Mouse (Mus musculus) neural tube, postnatal 0 days (tissue): ENCODE measurements around the gene Zfp319. TPM values are rescaled to one million over a fixed set of nuclear protein-coding genes. Genes with fewer than 3 reads are reported as not detected.

Experiments used
- polyA plus RNA-seq: library from polyadenylated mRNA; unstranded; fragments of >200 nt; fragmentation: Nextera tagmentation; extraction: Ambion mirVana; gene quantifications from 2 replicates; pipeline ENCODE4 v1.2.1, GENCODE M21; 2015

Gene Zfp319
- 7.9 and 9.2 TPM in 2 replicates for polyA plus RNA-seq

DNA sequence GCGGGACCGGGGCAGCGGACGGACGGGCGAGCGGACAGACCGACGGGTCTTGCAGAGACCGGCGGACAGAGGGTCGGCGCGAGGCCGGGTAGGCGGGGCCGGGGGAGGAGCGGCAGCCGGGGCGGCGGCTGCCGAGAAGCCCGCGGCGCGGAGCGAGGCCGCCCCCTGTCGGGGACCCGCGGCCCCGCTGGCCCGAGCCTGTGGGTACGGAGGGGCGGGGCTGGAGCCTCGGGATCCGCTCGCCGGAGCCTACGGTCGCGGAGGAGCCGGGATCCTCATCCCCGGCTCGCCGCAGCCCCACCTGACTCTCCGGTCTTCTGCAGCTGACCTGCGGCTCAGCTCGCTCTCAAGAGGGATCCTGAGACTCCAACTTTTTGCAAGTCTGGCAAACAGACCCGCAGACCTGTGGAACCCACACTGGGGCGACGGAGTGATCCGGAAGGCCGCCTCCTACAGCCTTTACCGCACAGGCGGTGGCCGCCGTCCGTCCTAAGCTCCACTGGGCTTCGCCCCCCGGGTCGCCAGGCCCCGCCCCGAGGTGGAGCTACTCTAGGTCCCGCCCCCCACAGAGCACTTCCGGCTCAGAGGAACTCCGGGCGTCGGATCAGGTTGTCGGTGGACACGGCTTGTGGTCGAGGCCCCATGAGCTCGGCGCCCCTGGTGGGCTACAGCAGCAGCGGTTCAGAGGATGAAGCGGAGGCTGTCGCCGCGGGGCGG is at the start of gene Zfp319, which contains the start of gene Usb1:
TSS of gene Zfp319 (minus strand) at position 231 of the 717 bp plus-strand sequence.
TSS of gene Usb1 (plus strand) at position 565 of the 717 bp plus-strand sequence.

DNA sequence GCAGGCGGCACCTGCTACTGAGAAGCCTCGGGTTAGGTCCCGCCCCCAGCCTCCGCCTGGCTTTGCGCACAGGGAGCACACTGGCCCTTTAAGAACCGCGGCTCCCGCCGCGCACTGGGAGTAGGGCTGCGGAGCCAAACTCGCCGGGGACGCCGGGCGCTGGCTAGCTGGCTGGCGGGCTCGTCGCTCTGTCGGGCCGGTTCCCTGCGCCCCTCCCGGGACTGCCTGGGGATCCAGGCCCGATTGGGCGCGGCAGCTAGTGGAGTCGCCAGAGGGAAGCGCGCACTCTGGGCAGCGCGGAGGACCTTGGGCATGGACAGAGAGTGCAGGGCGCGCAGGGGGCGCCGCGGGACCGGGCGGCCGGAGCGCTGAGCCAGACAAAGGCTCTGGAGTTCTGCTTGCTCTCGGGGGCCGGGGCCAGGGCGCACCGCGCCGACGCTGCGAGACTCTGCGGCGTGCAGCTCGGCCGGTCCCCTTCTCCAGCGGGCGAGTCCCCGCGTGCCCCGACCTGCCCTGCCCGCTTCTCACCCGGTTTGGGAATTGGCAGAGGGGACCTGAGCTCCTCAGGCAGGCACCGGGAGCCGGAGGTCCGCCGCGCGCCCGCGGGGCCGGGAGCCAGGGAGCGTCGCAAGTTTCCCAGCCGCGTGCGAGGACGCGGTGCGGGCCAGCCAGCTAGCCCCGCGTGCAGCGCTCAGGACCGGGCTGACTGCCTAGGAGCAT is 20.6 kb upstream of the Zfp319 start, which contains the start of gene Mmp15:
TSS of gene Mmp15 (plus strand) at position 118 of the 720 bp plus-strand sequence.

DNA sequence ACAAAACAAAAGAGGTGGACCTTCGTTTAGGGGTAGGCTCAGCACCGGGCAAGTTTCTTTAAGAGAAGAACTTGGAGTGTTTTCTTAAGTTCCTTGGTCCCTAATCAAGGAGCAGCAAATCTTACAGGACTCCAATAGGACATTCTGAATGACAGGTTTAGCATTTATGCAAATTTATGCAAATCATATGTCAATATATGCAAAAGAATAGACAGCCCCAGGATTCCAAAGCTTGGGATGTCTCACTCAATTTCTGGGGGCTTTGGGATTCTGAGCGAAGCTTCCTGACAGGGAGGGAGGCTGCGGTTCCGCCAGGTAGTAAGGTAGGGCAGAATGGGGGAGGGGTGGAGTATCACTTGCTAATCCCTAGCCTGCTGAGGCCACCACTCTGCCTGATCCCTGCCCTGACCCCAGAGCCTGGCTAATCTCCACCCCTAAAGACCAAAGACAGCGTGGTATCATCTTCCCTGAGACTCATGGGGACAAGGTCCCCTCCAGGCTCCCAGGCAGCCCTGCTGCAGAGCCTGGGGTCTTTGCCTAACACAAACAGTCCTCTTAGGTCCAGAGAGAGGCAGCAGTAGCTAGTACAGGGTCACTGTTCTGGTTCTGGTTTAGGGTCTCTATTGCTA is 21.3 kb downstream of the Zfp319 start, which contains the start of gene Tepp:
TSS of gene Tepp (plus strand) at position 225 of the 629 bp plus-strand sequence.

DNA sequence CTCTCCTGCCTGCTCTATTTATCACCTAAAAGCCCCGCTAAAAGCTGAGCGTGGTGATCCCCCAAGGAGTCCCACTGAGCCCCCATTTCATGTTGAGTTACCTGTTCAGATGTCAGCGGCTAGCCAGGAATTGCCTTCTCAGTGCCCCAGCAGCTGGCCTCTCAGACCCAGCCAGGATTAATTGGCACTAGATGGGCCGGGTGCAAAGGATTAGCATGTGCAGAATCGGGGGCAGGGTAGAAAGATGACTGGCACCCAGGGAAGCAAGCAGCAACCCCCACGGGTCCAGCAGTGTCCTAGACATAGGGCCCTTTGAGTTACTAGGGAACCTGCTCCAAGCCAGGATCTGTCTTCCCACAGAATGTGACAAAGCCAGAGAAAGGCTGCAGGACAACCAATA is 25.3 kb downstream of the Zfp319 start, which contains the start of gene Cngb1:
TSS of gene Cngb1 (minus strand) at position 155 of the 400 bp plus-strand sequence.

Other genes with a start within 250 kb of the Zfp319 start
- gene Kifc3, start 129.1 kb downstream of the Zfp319 start, polyA plus RNA-seq, result 33.4 and 34.6 TPM in 2 replicates
- gene Cngb1, start 25.4 kb downstream of the Zfp319 start, polyA plus RNA-seq, result 0.70 and 1.5 TPM in 2 replicates
- 1.9 and 3.1 TPM in 2 replicates for gene Tepp, start 21.4 kb downstream of the Zfp319 start, polyA plus RNA-seq
- gene Usb1, start 334 bp upstream of the Zfp319 start, polyA plus RNA-seq, result 23.5 and 28.6 TPM in 2 replicates
- 21.0 and 22.4 TPM in 2 replicates for gene Mmp15, start 20.3 kb upstream of the Zfp319 start, polyA plus RNA-seq
- gene Cfap20, start 102.9 kb upstream of the Zfp319 start, polyA plus RNA-seq, result 121 and 128 TPM in 2 replicates
- 10.6 and 12.3 TPM in 2 replicates for gene Csnk2a2, start 158.1 kb upstream of the Zfp319 start, polyA plus RNA-seq
- 1.7 and 2.3 TPM in 2 replicates for gene Ccdc113, start 202.1 kb upstream of the Zfp319 start, polyA plus RNA-seq
- gene Prss54, start 244.4 kb upstream of the Zfp319 start, polyA plus RNA-seq, result 0.10 TPM in 1 of 2 replicates, not detected in the other